Mouse (Mus musculus): Measurements from ENCODE around the gene Mme. TPM values are rescaled to one million over a fixed set of nuclear protein-coding genes. Genes with fewer than 3 reads are reported as not detected.

The Mme gene
- total RNA-seq, 2 experiments from 2014 or later, result 5.5 to 9.1 TPM

DNA sequence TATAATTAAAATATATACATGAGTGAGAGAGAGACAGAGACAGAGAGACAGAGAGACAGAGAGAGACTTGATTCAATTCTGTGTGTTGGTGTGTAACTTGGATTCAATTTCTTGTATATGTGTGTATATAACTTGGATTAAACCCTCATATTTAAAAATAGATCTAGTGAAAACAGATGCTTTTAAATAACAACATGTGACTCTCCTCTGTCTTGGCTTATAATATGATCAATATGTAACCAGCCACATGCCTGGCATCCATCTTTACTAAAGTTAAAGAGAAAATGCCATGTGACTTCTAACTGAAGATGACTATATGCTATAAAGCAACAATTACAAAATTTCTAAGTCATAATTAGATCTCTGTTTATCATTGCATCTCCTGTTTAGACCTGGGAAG, 182.2 kb downstream of the Mme start:
- no peak for DNase-seq (ENCODE audit: extremely low spot score in 1 of 2, low spot score in 2 of 2)
- no peak for TF ChIP-seq CTCF (IDR thresholded peaks at IDR 0.05)
- Histone ChIP-seq H3K4me3 (no peak overlapping the region), H3K27ac (no peak overlapping the region)
- intact Hi-C loops (cut with DNase I), result no loop called here

Other genes starting within 250 kb of the Mme start
- not detected for gene Gm34302, start 242.3 kb downstream of the Mme start, total RNA-seq (2021)

All from left cerebral cortex, adult 2 months (tissue).